Mouse (Mus musculus): ENCODE measurements around the gene Lamp2. TPM values are rescaled to one million over a fixed set of nuclear protein-coding genes. Genes with fewer than 3 reads are reported as not detected.
A peak's percentile ranks its signal among the peaks of the same experiment; 100 is the strongest.

The Lamp2 gene
- polyA plus RNA-seq, 1 experiment = 65.8 TPM

DNA sequence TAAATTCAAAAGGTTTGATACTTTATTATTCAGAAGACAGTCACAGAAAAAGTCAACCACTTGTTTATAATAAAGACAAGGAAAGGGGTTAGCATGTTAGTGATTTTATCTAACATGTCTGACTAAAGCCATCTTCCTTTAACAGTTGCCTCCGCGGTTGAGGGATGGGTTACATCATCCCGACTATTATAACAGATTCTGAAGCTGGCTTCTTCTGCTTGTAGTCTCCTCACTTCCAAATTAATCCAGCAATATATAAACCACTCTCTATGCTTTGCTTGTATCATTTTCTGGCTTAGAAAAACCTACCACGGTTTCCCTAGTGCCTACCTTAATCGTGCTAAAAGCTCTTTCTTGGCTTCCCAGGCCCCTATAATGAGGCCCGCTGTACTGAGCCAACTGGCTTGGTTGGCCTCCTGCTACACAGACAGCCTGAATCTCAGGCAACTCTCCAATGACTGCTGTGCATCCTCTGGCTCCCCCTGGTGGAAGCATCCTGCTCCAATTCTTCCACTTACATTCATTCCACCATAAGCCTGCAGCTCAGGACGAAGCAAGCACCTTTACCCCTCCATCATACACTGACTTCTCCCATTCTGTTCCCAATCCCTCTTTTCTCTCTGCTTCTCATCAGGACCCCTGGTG is 18.0 kb downstream of the Lamp2 start:
- TF ChIP-seq CTCF (IDR thresholded peaks at IDR 0.05; ENCODE audit: extremely low read depth, insufficient read depth, low read length) = peak; percentile 65
- TF ChIP-seq POLR2A (IDR thresholded peaks at IDR 0.05; ENCODE audit: extremely low read depth, insufficient read depth, low read length) = no peak
- H3K27ac ChIP-seq (ENCODE audit: insufficient read depth, low read length) = no peak overlapping the region
- H3K4me3 ChIP-seq (ENCODE audit: insufficient read depth, low read length) = no peak overlapping the region

DNA sequence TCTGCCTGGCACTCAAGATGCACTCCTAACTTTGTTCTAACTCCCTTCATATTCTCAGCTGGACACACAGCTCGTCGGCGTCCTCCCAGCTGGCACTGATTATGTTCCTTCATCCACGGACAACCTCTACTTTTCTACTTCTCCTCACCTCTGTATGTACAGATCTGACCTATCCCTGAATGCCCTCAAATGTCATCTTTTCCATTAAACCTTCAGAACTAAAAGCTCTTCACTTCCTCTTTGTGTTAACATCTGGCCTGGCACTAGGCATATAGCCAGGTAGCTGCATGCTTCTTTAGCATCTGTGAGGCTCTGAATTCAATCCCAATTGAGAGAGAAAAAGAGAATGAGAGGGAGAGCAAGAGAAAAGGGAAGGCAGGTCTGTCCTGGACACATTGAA is 26.8 kb downstream of the Lamp2 start:
- no peak overlapping the region for H3K27ac ChIP-seq (ENCODE audit: insufficient read depth, low read length)

More for the DNA sequence above, 18.0 kb downstream of the Lamp2 start:
- no peaks in the 10 kb centered on the region for H3K4me1 ChIP-seq (ENCODE audit: control insufficient read depth, insufficient read depth, low read length)

DNA sequence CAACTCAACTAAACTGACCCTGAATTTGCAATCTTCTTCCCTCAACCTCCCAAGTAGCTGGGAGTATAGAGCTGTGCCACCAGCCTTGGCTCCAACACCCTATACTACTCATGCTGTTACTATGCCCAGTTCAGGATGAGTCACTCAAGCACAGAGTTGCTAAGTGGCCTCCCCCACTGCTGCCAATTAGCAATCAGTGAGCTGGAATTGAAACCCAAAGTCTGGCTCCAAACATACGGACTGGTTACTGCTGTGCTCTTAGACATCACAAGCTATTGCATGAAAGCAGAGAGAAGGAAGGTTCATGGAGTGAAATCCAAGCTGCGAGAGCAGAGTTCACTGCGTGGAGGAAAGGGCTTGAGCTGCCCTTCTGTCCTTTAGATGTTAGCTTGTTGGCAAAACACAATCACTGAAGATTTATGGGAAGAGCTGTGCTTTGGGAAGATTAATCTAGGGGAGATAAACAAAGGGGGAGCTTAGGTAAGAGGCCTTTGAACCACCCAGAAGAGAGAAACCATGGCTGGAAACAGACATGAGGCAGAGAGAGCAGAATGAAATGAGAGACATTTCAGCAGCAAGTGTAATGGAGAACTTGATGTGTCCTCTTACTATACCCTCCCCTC is 27.3 kb downstream of the Lamp2 start:
- TF ChIP-seq CTCF (IDR thresholded peaks at IDR 0.05; ENCODE audit: extremely low read depth, insufficient read depth, low read length) (no peak), POLR2A (IDR thresholded peaks at IDR 0.05; ENCODE audit: extremely low read depth, insufficient read depth, low read length) (no peak)
- H3K4me3 ChIP-seq (ENCODE audit: insufficient read depth, low read length) = no peak overlapping the region
- no peak overlapping the region for H3K27ac ChIP-seq (ENCODE audit: insufficient read depth, low read length)
- H3K4me1 ChIP-seq (ENCODE audit: control insufficient read depth, insufficient read depth, low read length) = no peaks in the 10 kb centered on the region

More for the DNA sequence above, 26.8 kb downstream of the Lamp2 start:
- Histone ChIP-seq H3K4me3 (ENCODE audit: insufficient read depth, low read length) (no peak overlapping the region), H3K4me1 (ENCODE audit: control insufficient read depth, insufficient read depth, low read length) (no peaks in the 10 kb centered on the region)
- TF ChIP-seq POLR2A (IDR thresholded peaks at IDR 0.05; ENCODE audit: extremely low read depth, insufficient read depth, low read length) (no peak), CTCF (IDR thresholded peaks at IDR 0.05; ENCODE audit: extremely low read depth, insufficient read depth, low read length) (no peak)

DNA sequence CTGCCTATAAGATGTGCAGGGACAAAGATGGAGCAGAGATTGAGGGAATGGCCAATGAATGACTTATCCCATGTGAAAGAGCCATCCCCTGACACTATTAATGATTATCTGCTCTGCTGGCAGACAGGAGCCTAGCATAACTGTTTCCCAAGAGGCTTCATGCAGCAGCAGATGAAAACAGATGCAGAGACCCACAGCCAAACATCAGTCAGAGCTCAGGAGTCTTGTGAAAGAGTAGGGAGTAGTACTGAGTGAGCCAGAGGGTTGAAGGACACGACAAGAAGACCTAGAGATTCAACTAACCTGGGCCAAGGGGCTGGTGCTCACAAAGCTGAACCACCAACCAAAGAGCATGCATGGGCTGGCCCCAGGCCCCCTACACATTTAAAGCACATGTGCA is 30.2 kb downstream of the Lamp2 start:
- H3K27ac ChIP-seq (ENCODE audit: insufficient read depth, low read length) = no peak overlapping the region
- TF ChIP-seq POLR2A (IDR thresholded peaks at IDR 0.05; ENCODE audit: extremely low read depth, insufficient read depth, low read length) = no peak
- TF ChIP-seq CTCF (IDR thresholded peaks at IDR 0.05; ENCODE audit: extremely low read depth, insufficient read depth, low read length) = no peak
- no peak overlapping the region for H3K4me3 ChIP-seq (ENCODE audit: insufficient read depth, low read length)
- no peaks in the 10 kb centered on the region for H3K4me1 ChIP-seq (ENCODE audit: control insufficient read depth, insufficient read depth, low read length)

DNA sequence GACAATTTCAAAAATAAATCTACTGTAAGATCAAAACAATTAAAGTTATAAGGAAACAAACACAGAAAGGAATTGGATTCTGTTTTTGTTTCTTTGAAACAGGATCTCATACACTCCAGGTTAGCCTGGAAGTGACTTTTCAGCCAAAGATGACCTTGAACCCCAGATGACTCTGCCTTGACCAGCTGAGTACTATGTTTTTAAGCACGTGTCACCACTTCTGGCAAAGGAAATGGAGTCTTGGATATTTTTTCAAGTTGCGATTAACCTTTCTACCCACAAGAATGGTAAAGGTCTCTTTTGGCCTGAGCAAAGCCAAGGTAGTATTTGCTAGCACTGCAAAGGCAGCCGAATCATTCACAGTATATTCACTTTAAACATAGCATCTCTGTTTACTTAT is 33.2 kb downstream of the Lamp2 start:
- no peak overlapping the region for H3K4me3 ChIP-seq (ENCODE audit: insufficient read depth, low read length)
- no peaks in the 10 kb centered on the region for H3K4me1 ChIP-seq (ENCODE audit: control insufficient read depth, insufficient read depth, low read length)
- TF ChIP-seq CTCF (IDR thresholded peaks at IDR 0.05; ENCODE audit: extremely low read depth, insufficient read depth, low read length) (no peak), POLR2A (IDR thresholded peaks at IDR 0.05; ENCODE audit: extremely low read depth, insufficient read depth, low read length) (no peak)

DNA sequence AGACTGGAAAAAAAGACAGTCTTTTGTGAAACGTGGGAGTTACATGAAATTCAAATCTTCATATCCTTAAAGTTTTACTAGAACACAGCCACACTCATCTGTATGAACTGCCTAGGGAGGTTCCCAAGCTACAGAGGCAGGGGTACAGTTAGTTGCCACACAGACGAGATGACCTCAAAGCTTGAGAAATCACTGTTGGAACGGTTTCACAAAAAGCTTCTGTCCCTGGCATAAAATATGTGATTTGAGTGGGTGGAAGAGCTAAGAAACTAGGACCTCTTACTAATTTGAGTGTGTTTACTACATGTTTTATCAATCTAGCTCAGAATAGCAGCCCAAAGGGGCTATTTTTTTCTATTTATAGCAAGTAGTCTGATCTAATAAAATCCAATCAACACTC is 33.9 kb downstream of the Lamp2 start:
- Histone ChIP-seq H3K27ac (ENCODE audit: insufficient read depth, low read length) (no peak overlapping the region), H3K4me1 (ENCODE audit: control insufficient read depth, insufficient read depth, low read length) (no peaks in the 10 kb centered on the region), H3K4me3 (ENCODE audit: insufficient read depth, low read length) (no peak overlapping the region)
- TF ChIP-seq POLR2A (IDR thresholded peaks at IDR 0.05; ENCODE audit: extremely low read depth, insufficient read depth, low read length) = no peak
- TF ChIP-seq CTCF (IDR thresholded peaks at IDR 0.05; ENCODE audit: extremely low read depth, insufficient read depth, low read length) = no peak

More for the DNA sequence above, 33.2 kb downstream of the Lamp2 start:
- no peak overlapping the region for H3K27ac ChIP-seq (ENCODE audit: insufficient read depth, low read length)

DNA sequence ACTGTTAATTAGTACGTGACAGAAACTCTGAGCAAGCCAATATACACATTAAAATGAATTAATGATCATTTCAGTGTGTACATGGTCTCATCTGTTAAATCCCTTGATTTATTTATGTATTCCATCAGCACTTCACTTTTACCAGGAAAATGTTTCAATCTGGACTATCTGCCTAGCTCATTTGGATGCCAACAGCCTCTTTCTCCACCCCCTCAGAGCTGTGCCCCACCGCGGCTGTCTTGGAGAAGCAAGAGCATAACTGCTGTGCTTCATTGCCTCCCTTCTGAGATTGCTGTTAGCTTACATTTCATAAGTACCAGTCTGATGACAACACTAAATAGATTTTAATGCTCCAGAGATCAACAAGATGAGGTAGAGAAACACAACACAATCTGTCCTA is 52.4 kb downstream of the Lamp2 start:
- no peak overlapping the region for H3K27ac ChIP-seq (ENCODE audit: insufficient read depth, low read length)
- no peak for TF ChIP-seq POLR2A (IDR thresholded peaks at IDR 0.05; ENCODE audit: extremely low read depth, insufficient read depth, low read length)
- TF ChIP-seq CTCF (IDR thresholded peaks at IDR 0.05; ENCODE audit: extremely low read depth, insufficient read depth, low read length) = no peak
- no peaks in the 10 kb centered on the region for H3K4me1 ChIP-seq (ENCODE audit: control insufficient read depth, insufficient read depth, low read length)
- no peak overlapping the region for H3K4me3 ChIP-seq (ENCODE audit: insufficient read depth, low read length)

DNA sequence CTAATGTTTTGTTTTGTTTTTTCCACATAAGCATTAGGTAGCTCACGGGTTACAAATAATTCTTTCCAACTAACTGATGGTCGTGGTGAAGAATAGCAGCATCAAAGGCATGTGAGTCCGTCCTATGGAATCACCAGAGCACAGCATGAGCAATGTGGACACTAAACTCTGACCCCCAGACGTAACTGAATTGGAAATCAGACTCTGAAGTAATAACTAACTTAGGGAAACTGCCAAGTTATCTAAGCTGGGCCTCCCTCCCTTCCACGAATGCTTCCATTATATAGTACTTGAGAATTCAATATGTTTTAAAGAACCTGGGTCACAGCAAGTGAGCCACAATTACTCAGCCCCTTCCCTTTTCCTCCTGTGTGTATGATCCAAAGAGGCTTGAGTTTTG is 53.3 kb downstream of the Lamp2 start:
- no peak for TF ChIP-seq CTCF (IDR thresholded peaks at IDR 0.05; ENCODE audit: extremely low read depth, insufficient read depth, low read length)
- TF ChIP-seq POLR2A (IDR thresholded peaks at IDR 0.05; ENCODE audit: extremely low read depth, insufficient read depth, low read length) = no peak
- H3K4me1 ChIP-seq (ENCODE audit: control insufficient read depth, insufficient read depth, low read length) = no peaks in the 10 kb centered on the region
- H3K4me3 ChIP-seq (ENCODE audit: insufficient read depth, low read length) = no peak overlapping the region
- no peak overlapping the region for H3K27ac ChIP-seq (ENCODE audit: insufficient read depth, low read length)

DNA sequence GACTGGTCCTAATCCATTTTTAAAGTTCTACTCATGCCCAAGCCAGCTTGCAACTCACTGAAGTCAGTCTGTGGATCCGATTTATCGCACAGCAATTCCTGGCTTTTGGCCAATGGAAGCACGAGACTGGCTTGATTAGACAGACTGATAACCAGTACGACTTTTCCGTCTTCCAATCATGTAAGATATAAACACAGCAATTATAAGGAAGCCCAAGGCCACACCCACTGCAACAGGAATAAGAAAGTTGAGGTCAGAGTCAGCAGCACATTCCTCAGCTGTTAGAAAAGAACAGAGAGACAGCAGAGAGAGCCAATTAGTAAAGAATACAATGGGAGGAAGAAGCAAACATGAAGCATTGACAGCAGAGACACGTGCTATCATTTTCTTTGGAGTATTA is 54.2 kb downstream of the Lamp2 start:
- TF ChIP-seq CTCF (IDR thresholded peaks at IDR 0.05; ENCODE audit: extremely low read depth, insufficient read depth, low read length) (no peak), POLR2A (IDR thresholded peaks at IDR 0.05; ENCODE audit: extremely low read depth, insufficient read depth, low read length) (no peak)
- no peak overlapping the region for H3K4me3 ChIP-seq (ENCODE audit: insufficient read depth, low read length)
- H3K4me1 ChIP-seq (ENCODE audit: control insufficient read depth, insufficient read depth, low read length) = no peaks in the 10 kb centered on the region
- H3K27ac ChIP-seq (ENCODE audit: insufficient read depth, low read length) = no peak overlapping the region

DNA sequence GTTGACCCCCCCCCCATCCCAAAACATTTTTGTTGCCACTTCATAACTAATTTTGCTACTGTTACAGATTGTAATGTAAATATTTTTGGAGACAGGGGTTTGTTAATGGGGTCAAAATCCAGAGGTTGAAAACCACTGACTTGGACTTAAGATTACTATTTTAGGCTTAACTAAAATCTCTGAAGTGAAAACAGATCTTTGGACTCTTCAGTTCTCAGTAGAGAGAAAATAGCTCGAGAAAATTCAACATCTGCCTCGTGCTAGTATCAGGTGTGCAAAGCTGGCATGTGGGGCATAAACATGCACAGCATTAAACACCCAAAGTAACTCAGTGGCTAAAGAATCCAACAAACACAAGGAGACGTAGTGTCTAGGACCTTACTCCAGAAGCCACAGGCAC is 55.6 kb downstream of the Lamp2 start:
- TF ChIP-seq CTCF (IDR thresholded peaks at IDR 0.05; ENCODE audit: extremely low read depth, insufficient read depth, low read length) (no peak), POLR2A (IDR thresholded peaks at IDR 0.05; ENCODE audit: extremely low read depth, insufficient read depth, low read length) (no peak)
- no peaks in the 10 kb centered on the region for H3K4me1 ChIP-seq (ENCODE audit: control insufficient read depth, insufficient read depth, low read length)
- H3K4me3 ChIP-seq (ENCODE audit: insufficient read depth, low read length) = no peak overlapping the region
- H3K27ac ChIP-seq (ENCODE audit: insufficient read depth, low read length) = no peak overlapping the region
